Mouse (Mus musculus) cortical plate, adult 2 months (tissue): ENCODE measurements at regions not wholly inside any gene's neighbourhood (a gene's known extent, or its start where the extent isn't known, plus 50 kb on each side); places are given as distances from the start of the nearest gene placed in this dataset.

Source experiments
- H3K27ac ChIP-seq: fragments of 200-500 bp; 2 replicates; pipeline ENCODE4 v1.5.1; 2012; ENCODE audit warnings: low read length, control low read depth, inconsistent platforms; ENCODE audit not compliant: insufficient read depth
- H3K4me1 ChIP-seq: fragments of 200-500 bp; 2 replicates; pipeline ENCODE4 v1.6.1; 2011; ENCODE audit warnings: low read length; ENCODE audit not compliant: control insufficient read depth, insufficient read depth
- H3K4me3 ChIP-seq: fragments of 200-500 bp; 2 replicates; pipeline ENCODE4 v1.5.1; 2011; ENCODE audit warnings: mild to moderate bottlenecking, low read length, control low read depth; ENCODE audit not compliant: insufficient read depth
- CTCF ChIP-seq: fragments of 200-500 bp; IDR thresholded peaks from 2 replicates; pipeline ENCODE4 v1.5.1; 2011; ENCODE audit warnings: mild to moderate bottlenecking, control low read depth, low read length; ENCODE audit not compliant: insufficient read depth; ENCODE audit errors: extremely low read depth
- POLR2A ChIP-seq: fragments of 200-500 bp; IDR thresholded peaks from 2 replicates; pipeline ENCODE4 v1.6.1; 2011; ENCODE audit warnings: mild to moderate bottlenecking, low read length, control low read depth; ENCODE audit not compliant: insufficient read depth; ENCODE audit errors: extremely low read depth

GRCm38 (mm10) chr3:36339656-36340055 is 117.5 kb upstream of the Qrfpr start:
- Histone ChIP-seq H3K27ac (no peak overlapping the region), H3K4me1 (no peaks in the 10 kb centered on the region), H3K4me3 (no peak overlapping the region)
- TF ChIP-seq CTCF (no peak), POLR2A (no peak)

- no peak for TF ChIP-seq CTCF
- TF ChIP-seq POLR2A: no peak
- Histone ChIP-seq H3K4me1 (no peaks in the 10 kb centered on the region; the same call in 1 of the 2 replicates), H3K4me3 (no peak overlapping the region), H3K27ac (no peak overlapping the region)
Observed at GRCm38 (mm10) chr3:36334279-36334678, 112.2 kb upstream of the Qrfpr start.

GRCm38 (mm10) chr3:36332016-36332415 is 109.9 kb upstream of the Qrfpr start:
- no peak overlapping the region for H3K4me3 ChIP-seq
- no peaks in the 10 kb centered on the region; the same call in 1 of the 2 replicates for H3K4me1 ChIP-seq
- TF ChIP-seq CTCF (no peak), POLR2A (no peak)
- H3K27ac ChIP-seq: no peak overlapping the region

- TF ChIP-seq POLR2A (no peak), CTCF (peak; percentile 47; the same call in 1 of the 2 replicates)
- no peaks in the 10 kb centered on the region; the same call in 1 of the 2 replicates for H3K4me1 ChIP-seq
- no peak overlapping the region for H3K4me3 ChIP-seq
- no peak overlapping the region for H3K27ac ChIP-seq
Observed at GRCm38 (mm10) chr3:36330656-36331055, 108.5 kb upstream of the Qrfpr start.

- TF ChIP-seq POLR2A (no peak), CTCF (no peak)
- Histone ChIP-seq H3K27ac (no peak overlapping the region), H3K4me3 (no peak overlapping the region), H3K4me1 (no peaks in the 10 kb centered on the region; the same call in 1 of the 2 replicates)
Observed at GRCm38 (mm10) chr3:36329631-36330030, 107.5 kb upstream of the Qrfpr start.

- no peak for TF ChIP-seq CTCF
- TF ChIP-seq POLR2A: no peak
Observed at GRCm38 (mm10) chr3:36328927-36329326, 106.8 kb upstream of the Qrfpr start.

GRCm38 (mm10) chr3:36318635-36319034 is 96.5 kb upstream of the Qrfpr start:
- TF ChIP-seq CTCF (no peak), POLR2A (no peak)
- H3K4me1 ChIP-seq: no peaks in the 10 kb centered on the region
- no peak overlapping the region for H3K27ac ChIP-seq
- H3K4me3 ChIP-seq: no peak overlapping the region

More at GRCm38 (mm10) chr3:36328927-36329326, 106.8 kb upstream of the Qrfpr start:
- no peak overlapping the region for H3K4me3 ChIP-seq
- H3K4me1 ChIP-seq: no peaks in the 10 kb centered on the region; the same call in 1 of the 2 replicates
- H3K27ac ChIP-seq: no peak overlapping the region

- Histone ChIP-seq H3K4me1 (no peaks in the 10 kb centered on the region), H3K27ac (no peak overlapping the region), H3K4me3 (no peak overlapping the region)
- TF ChIP-seq POLR2A (no peak), CTCF (no peak)
Observed at GRCm38 (mm10) chr3:36311337-36311736, 89.2 kb upstream of the Qrfpr start.

- Histone ChIP-seq H3K27ac (no peak overlapping the region), H3K4me3 (no peak overlapping the region)
- TF ChIP-seq CTCF: no peak
- no peak for TF ChIP-seq POLR2A
Observed at GRCm38 (mm10) chr3:36310642-36311267, 88.6 kb upstream of the Qrfpr start.

GRCm38 (mm10) chr3:36296792-36297191 is 74.7 kb upstream of the Qrfpr start:
- TF ChIP-seq POLR2A (no peak), CTCF (no peak)
- H3K4me3 ChIP-seq: no peak overlapping the region
- H3K27ac ChIP-seq: no peak overlapping the region
- H3K4me1 ChIP-seq: no peaks in the 10 kb centered on the region

More at GRCm38 (mm10) chr3:36310642-36311267, 88.6 kb upstream of the Qrfpr start:
- no peaks in the 10 kb centered on the region for H3K4me1 ChIP-seq
